Mouse (Mus musculus): ENCODE results near the gene a. TPM values are rescaled to one million over a fixed set of nuclear protein-coding genes. Genes with fewer than 3 reads are reported as not detected.

a gene
- not detected for polyA plus RNA-seq (2014; fragmentation: Illumina TruSeq; extraction: RNeasy Lipid Tissue Mini Kit (QIAGEN cat#74804); ENCODE audit: low read depth, low replicate concordance)

GRCm38 (mm10) chr2:154790656-154791483 lies at the start of gene a, which contains the start of gene Raly:
TSS of gene a (plus strand) at chr2:154791402.
TSS of gene Raly (plus strand) at chr2:154791096.

GRCm38 (mm10) chr2:154769930-154770329 lies 21.3 kb upstream of the a start, which contains the start of gene Gm14214:
TSS of gene Gm14214 (minus strand) at chr2:154770030.

GRCm38 (mm10) chr2:154892201-154893044 lies 101.2 kb downstream of the a start, which contains the start of gene Eif2s2:
TSS of gene Eif2s2 (minus strand) at chr2:154892935.

GRCm38 (mm10) chr2:155018251-155018755 lies 227.1 kb downstream of the a start, which contains the start of gene Gm14226:
TSS of gene Gm14226 (plus strand) at chr2:155018266.

GRCm38 (mm10) chr2:155073978-155074765 lies 283.0 kb downstream of the a start, which contains the start of gene Ahcy:
TSS of gene Ahcy (minus strand) at chr2:155074497.

Other genes starting within 250 kb of the a start
- gene 1700003F12Rik, start 244.3 kb upstream of the a start, polyA plus RNA-seq (2014; fragmentation: Illumina TruSeq; extraction: RNeasy Lipid Tissue Mini Kit (QIAGEN cat#74804); ENCODE audit: low read depth, low replicate concordance) = not detected
- not detected for gene Actl10, start 239.6 kb upstream of the a start, polyA plus RNA-seq (2014; fragmentation: Illumina TruSeq; extraction: RNeasy Lipid Tissue Mini Kit (QIAGEN cat#74804); ENCODE audit: low read depth, low replicate concordance)
- not detected for gene Necab3, start 232.5 kb upstream of the a start, polyA plus RNA-seq (2014; fragmentation: Illumina TruSeq; extraction: RNeasy Lipid Tissue Mini Kit (QIAGEN cat#74804); ENCODE audit: low read depth, low replicate concordance)
- not detected for gene E2f1, start 221.5 kb upstream of the a start, polyA plus RNA-seq (2014; fragmentation: Illumina TruSeq; extraction: RNeasy Lipid Tissue Mini Kit (QIAGEN cat#74804); ENCODE audit: low read depth, low replicate concordance)
- 40.3 TPM for gene Pxmp4, start 187.7 kb upstream of the a start, polyA plus RNA-seq (2014; fragmentation: Illumina TruSeq; extraction: RNeasy Lipid Tissue Mini Kit (QIAGEN cat#74804); ENCODE audit: low read depth, low replicate concordance)
- gene Zfp341, start 178.1 kb upstream of the a start, polyA plus RNA-seq (2014; fragmentation: Illumina TruSeq; extraction: RNeasy Lipid Tissue Mini Kit (QIAGEN cat#74804); ENCODE audit: low read depth, low replicate concordance) = 0.19 TPM
- gene 4930519P11Rik, start 178.0 kb upstream of the a start, polyA plus RNA-seq (2014; fragmentation: Illumina TruSeq; extraction: RNeasy Lipid Tissue Mini Kit (QIAGEN cat#74804); ENCODE audit: low read depth, low replicate concordance) = not detected
- 36.4 TPM for gene Chmp4b, start 139.7 kb upstream of the a start, polyA plus RNA-seq (2014; fragmentation: Illumina TruSeq; extraction: RNeasy Lipid Tissue Mini Kit (QIAGEN cat#74804); ENCODE audit: low read depth, low replicate concordance)
- gene Gm14214, start 21.4 kb upstream of the a start, polyA plus RNA-seq (2014; fragmentation: Illumina TruSeq; extraction: RNeasy Lipid Tissue Mini Kit (QIAGEN cat#74804); ENCODE audit: low read depth, low replicate concordance) = not detected
- 54.8 TPM for gene Raly, start 306 bp upstream of the a start, polyA plus RNA-seq (2014; fragmentation: Illumina TruSeq; extraction: RNeasy Lipid Tissue Mini Kit (QIAGEN cat#74804); ENCODE audit: low read depth, low replicate concordance)
- gene Eif2s2, start 101.5 kb downstream of the a start, polyA plus RNA-seq (2014; fragmentation: Illumina TruSeq; extraction: RNeasy Lipid Tissue Mini Kit (QIAGEN cat#74804); ENCODE audit: low read depth, low replicate concordance) = 159 TPM
- gene Gm14226, start 226.9 kb downstream of the a start, polyA plus RNA-seq (2014; fragmentation: Illumina TruSeq; extraction: RNeasy Lipid Tissue Mini Kit (QIAGEN cat#74804); ENCODE audit: low read depth, low replicate concordance) = 0.19 TPM

Measured in liver, adult 10 weeks (tissue).